Mouse (Mus musculus): ENCODE results near the gene Tmco2.
A peak's percentile ranks its signal among the peaks of the same experiment; 100 is the strongest.
"Not testable (repeated sequence)": the region's sequence is repeated elsewhere in the genome, so short reads cannot be mapped to it uniquely, and the experiment has no call there.

Tmco2 gene

DNA sequence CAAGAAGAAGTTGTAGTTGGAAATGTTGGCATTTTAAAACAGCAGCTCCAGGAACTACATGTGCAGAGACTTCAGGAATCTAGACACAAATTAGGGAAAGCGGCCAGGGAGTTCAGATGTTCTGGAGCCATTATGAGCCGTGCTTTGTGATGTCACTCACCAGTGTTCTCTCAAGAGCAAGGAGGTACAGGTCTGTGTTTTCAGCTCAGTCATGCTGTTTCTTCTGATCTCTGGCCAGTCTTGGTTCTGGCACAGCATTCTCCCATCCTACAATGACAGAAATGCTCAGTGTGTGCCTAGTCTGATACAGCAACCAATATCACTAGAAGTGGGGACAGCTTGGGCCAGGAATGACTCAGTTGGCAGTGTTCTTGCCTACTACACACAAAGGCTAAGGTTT is at the start of gene Tmco2:
Tmco2 (minus strand) TSS at position 101 of the 400 bp plus-strand sequence.
- no peak for DNase-seq (ENCODE audit: inconsistent age in 2 of 2, low spot score in 1 of 2)

DNA sequence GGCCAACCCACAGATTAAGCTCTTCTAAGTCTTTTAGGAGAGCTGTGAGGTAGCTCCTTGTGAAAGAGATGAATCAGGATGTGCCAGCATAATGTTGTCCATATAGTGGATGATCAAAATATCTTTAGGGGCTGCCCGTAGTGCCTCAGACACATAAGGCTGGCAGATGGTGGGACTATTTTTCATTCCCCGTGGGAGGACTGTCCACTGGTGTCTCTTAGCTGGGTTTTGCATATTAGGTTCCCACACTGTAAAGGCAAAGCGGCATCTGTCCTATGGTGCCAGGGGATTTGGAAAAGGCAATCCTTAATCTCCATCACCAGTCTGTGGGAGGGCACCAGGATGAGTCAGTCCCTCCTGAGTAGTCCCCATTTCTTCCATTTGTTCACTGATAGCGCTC is 5.7 kb downstream of the Tmco2 start:
- DNase-seq (ENCODE audit: inconsistent age in 2 of 2, low spot score in 1 of 2) = no peak

DNA sequence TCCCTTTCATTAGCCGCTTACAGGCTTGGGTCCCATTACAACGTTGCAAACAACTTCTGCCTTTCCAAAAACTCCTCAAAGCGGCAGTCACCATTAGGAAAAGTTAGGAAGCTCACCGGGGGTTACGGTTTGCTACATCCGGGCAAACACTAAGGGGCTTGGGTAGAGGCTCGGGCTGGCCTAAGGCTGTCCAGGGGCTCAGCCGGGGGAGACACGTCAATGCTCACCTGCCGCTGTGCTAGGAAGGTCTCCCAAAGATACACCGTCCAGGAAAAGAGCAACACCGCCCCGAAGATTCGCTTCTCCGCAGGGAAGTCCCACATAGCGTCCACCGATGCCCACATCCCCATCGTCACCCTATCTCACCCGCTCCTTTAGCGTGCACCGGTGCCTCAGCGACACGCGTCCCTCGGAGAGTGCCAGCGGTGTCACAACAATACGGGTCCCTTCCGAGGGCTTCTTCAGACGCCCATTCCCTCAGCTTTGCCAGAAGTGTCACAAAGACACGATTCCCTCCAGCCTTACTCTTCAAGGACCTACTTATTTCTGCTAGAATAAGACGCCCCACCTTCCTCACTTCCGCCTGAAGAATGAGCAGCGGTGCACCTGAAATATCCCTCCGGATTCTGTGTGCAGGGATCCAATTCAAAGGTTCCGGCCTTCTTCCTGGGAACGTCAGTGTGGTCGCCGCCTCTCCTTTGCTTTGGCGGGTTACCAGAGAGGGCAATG is 11.2 kb downstream of the Tmco2 start, which contains the start of gene Zmpste24:
Zmpste24 (minus strand) TSS at position 592 of the 729 bp plus-strand sequence.
- DNase-seq (ENCODE audit: inconsistent age in 2 of 2, low spot score in 1 of 2) = peak; percentile 82 to 96

DNA sequence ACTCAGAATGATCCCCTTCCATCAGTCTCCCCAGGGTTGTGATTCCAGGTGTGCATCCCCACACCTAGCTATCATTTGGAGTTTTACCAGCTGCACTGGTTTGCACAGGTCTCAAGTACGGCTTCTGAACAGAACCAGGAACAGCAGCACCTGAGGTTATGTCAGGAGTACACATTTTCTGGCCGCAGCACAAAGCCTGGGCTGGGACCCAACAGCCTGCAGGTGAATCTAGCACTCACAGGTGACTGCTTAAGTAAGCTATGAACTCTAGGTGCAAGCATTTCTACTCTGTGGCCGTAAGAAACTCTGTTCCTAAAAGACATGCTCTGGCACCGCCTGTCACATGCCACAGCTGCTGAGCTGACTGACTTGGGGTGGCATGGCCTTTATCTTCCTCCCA is 18.8 kb downstream of the Tmco2 start:
- DNase-seq (ENCODE audit: inconsistent age in 2 of 2, low spot score in 1 of 2) = no peak

DNA sequence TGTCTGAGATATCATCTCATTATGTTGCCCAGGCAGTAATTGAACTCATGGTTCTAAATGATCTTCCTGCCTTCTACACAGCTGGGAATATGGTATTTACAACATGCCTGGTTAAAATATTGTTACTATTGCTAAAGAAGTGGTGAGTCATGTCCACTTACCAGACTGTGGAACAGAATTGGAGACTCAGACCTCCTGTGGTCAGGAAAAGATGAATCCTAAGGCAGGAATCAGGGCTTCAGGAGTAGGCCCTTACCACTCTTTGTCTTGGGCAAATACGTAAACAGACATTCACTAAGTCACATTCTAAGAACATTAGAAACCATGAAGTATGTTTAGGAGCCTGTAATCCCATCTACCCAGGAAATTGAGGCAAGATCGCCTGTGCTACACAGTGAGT is 20.3 kb downstream of the Tmco2 start:
- no peak for DNase-seq (ENCODE audit: inconsistent age in 2 of 2, low spot score in 1 of 2)

DNA sequence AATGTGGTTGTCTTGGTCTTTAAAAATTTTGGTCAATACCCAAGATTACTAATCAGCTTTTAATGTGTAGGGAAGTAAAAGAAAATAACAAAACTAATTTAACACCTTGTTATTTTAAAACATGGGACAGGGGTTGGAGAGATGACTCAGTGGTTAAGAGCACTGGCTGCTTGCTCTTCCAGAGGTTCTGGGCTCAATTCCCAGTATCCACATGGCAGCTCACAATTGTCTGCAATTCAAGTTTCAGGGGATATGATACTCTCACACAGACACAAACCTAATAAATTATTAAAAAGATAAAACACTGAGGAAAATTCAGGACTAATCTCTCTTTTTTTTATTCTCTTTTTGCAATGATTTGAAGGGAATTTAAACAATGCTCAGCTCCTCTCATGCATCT is 24.5 kb downstream of the Tmco2 start:
- DNase-seq (ENCODE audit: inconsistent age in 2 of 2, low spot score in 1 of 2) = no peak

DNA sequence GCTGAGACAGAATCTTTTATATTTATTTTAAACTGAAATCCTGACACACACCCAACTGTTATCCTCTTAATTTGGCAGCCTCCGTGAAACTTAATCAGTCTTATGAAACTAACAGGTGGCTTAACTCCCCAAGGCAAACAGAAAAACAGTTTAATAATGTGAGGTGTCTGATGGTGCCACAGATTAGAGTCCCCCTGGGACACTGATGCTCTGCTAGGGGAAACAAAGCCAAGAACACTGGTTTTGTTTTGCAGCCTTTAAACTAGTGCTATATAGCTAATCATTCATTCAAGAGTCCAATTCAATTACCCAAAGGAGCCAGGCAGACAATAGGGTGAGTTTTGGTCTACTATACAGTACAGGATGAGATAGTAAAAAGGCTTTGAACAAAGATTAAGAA is 28.6 kb downstream of the Tmco2 start:
- DNase-seq (ENCODE audit: inconsistent age in 2 of 2, low spot score in 1 of 2) = no peak

DNA sequence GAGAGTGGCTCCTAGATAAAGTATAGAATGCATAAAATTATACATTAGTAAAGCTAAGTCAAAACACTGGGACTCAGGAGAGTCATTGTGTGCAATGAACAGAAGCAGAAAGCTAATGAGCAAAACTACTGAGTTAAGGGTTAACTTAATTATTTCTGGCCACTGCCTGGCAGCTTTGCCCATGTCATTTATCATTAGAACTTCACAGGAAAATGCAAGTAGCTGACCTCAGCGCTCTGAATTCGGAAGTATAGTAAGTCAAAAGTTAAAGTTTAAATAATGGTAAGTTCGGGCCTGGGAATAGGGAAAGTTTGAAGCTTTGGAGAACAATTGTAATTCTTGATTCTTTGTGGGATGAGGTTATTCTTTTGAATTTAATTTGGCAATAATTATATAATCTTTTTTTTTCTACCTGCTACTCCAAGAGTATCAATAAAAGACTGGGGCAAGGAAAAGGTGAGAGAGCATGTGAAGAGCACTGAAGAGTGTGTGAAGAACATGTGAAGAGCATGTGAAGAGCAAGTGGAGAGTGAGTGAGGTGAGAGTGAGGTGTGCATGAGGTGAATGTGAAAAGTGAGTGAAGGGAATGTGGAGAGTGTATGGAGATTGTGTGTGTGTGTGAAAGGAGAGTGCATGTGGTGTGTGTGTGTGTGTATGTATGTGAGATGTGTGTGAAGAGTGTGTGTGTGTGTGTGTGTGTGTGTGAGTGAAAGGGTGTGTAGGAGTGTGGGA is 30.9 kb downstream of the Tmco2 start:
- DNase-seq (ENCODE audit: inconsistent age in 2 of 2, low spot score in 1 of 2) = no peak

DNA sequence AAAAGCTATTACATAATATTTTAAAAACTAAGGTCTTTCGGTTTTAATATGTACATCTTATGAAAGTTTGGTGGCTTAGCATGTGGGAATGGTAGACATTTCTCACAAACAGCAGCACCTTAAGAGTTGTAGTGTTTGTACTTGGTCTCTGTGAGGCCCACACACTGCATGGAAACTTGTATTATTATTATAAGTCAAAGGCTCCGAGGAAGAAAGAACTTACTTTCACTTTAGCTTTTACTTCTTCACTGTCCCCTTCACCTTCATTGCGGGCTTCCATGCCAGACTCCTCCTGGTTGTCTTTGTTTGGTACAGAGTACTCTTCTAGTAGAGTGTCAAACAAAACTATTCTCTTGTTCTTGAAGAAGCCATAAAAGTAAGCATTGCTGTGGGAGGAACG is 34.8 kb downstream of the Tmco2 start:
- no peak for DNase-seq (ENCODE audit: inconsistent age in 2 of 2, low spot score in 1 of 2)

DNA sequence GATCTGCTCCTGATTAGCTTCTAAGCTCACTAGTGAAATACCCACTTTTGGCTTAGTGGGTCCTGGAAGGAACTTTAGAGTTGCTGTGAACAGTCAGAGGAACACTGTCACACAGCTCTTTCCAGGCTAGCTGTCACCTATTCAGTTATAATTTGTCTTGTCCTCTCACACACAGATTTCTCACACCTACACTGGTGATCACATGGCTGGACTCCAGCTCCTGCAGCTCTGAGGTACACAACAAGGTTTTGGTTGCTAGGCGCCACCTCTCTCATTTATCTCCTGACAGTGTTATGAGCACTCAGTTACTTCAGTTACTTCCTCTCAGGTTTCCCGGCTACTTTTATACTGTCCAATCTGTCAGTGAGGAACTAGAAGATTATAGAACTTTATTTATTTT is 43.7 kb downstream of the Tmco2 start:
- no peak for DNase-seq (ENCODE audit: inconsistent age in 2 of 2, low spot score in 1 of 2)

DNA sequence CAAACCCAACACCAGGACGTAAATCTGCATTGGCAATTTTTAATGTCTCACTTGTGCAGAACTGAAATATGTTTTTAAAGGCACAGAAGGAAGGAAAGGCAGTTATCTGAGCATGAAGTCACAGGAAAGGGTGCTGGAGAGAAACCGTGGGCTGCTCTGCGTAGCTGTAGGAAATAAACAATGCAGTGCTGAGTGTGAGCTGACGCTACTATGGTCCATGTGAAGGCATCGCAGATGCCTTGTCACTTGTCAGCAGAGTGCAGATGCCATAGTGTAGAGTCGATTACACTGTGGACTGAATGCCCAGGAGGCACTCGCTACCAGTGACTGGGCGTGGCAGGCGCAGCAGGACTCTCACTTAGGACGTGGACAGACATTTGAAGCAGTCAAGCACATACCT is 49.8 kb downstream of the Tmco2 start:
- not testable (repeated sequence) for DNase-seq (ENCODE audit: inconsistent age in 2 of 2, low spot score in 1 of 2)

DNA sequence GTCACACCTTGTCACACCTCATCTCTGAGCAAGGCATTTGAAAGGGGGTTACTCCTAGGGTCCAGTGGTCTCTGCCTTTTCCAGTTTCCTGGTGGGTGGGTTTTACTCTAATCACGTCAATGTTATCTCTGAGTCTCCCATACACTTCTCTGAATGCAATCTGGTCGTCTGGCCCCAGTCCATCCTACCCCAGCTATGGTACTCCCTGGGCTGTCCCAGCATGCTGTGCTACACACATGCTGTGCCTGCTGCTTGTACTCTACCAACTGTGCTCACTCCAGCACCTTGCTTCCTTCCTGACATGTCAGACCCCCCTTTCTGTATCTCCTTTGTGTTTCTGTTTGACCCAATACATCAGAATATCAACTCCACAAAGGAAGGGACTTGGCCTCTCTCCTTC is 52.0 kb downstream of the Tmco2 start:
- DNase-seq (ENCODE audit: inconsistent age in 2 of 2, low spot score in 1 of 2) = no peak

DNA sequence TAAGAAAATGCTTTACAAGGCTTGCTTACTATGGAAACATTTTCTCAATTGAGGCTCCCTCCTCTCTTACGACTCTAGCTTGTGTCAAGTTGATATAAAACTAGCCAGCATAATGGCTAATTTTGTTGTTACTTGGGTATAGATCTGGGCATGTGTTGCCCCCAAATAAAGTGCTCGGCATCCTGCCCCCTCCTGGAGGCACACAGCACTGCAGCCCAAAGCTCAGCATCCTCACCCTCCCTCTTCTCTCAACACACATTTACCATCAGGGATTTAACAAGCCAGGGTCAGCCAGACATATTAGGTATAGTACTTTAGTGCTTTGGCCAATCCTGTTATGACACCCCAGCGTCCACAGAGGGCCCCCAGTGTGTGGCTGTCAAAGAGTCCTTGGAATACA is 52.7 kb downstream of the Tmco2 start:
- peak in 1 of 2 experiments; percentile 38 for DNase-seq (ENCODE audit: inconsistent age in 2 of 2, low spot score in 1 of 2)

All from adrenal gland, adult (tissue).